Mouse (Mus musculus) hindlimb bud, embryonic 11.5 days (tissue): ENCODE measurements around the gene Caps2.
"Not testable (repeated sequence)": the region's sequence is repeated elsewhere in the genome, so short reads cannot be mapped to it uniquely, and the experiment has no call there.

Experiments used
- DNase-seq: peaks from one replicate; pipeline ENCODE4 v3.0.0-alpha.2; 2012; ENCODE audit warnings: low read depth, low spot score; ENCODE audit errors: extremely low spot score

The Caps2 gene

DNA sequence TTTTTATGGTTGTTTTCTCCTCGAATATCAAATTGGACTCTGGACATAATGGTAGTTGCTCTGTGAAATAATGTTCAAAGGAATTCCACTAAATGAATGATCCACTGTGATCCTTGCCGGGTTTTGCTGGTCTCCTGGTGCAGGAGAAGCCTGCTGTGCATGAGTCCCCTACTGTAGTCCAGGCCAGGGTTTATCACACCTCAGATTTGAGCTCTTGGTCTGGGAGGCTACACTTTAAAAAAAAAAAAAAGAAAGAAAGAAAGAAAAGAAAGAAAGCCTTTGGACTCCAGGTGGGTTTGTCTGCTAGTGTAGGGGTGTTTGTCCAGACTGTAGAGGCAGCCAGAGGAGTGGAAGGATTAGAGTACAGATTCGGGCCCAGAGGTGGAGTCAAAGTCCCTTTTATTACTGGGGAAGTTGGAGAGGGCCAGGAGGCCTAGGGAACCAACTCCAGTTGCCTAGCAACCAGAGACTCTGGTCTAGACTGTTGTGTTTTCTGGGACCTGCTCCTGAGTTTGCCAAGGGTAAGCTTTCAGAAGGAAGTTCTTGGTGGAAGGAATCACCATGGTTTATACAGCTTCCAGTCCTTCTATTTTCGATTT is at the start of gene Caps2:
TSS of gene Caps2 (plus strand) at position 454 of the 599 bp plus-strand sequence.
- DNase-seq: peak; percentile 74

DNA sequence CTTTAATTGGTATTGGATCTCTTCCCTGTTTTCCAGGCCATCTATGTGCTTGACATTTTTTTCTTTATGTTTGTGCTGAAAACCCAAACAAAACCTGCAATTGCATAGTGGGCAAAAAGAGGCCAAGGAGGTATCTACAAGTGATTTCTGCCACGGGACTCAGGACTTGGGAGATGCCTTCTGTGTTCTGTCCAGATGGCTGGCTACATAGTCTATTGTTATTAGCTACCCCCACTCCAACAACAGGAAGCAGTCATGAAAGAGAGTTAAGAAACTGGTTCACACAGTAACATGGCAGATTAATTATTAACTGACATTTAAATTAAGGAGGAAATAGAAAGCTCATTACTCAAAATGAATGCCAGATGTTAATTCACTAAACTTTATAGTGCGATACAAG is 38.3 kb upstream of the Caps2 start:
- DNase-seq: not testable (repeated sequence)

DNA sequence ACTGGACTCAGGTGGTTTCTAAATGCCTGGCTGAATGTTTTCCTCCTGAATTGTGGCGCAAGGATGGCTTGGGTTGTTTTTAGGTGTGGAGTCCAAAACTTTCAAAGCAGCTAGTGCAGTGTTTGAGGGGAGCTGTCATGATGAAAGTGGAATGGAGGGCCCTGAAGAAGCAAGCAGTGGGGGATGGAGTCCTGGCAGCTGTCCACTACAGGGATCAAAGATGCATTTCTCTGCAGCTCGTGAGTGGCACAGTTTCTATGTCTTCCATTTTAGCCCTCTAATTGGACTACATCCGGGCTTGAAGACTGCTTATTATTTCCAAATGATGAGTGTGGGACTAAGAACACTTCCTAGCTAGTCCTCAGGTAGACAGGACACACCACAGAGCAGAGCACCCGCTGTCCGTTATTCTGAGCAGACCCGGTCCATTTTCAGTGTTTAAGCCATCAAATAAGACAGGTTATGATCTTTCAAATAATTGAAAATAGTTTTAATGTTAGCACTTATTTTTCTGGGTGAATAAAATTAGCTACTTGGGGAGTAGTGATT is 35.7 kb upstream of the Caps2 start:
- DNase-seq: not testable (repeated sequence)

GRCm38 (mm10) chr10:112132194-112132593 is 31.2 kb upstream of the Caps2 start:
- no peak for DNase-seq

GRCm38 (mm10) chr10:112138050-112138870 is 25.2 kb upstream of the Caps2 start:
- peak; percentile 31 for DNase-seq

GRCm38 (mm10) chr10:112138871-112139430 is 24.5 kb upstream of the Caps2 start:
- DNase-seq: no peak

DNA sequence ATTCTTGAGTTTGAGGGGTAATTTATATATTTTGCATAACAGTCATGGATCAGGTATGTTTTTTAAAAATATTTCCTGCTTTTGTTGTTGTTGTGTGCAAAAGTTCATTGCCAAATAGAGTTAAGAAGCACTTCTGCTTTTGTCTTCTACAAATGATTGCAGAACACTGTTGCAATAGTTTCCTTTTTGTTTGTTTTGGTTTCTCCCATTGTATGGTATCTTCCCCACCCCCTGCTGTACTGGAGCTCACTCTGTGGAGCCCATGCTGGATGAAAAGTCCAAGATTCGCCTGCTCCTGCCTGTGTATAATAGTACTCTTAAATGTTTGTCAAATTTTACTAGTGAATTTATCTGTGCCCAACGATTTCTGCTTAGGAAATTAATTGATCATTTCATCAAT is 23.6 kb upstream of the Caps2 start:
- no peak for DNase-seq

- DNase-seq: peak; percentile 72
Observed at GRCm38 (mm10) chr10:112159882-112160560, 3.4 kb upstream of the Caps2 start, which contains the start of gene Glipr1l3. Gene Glipr1l3, minus strand, starts transcription at chr10:112160327.

DNA sequence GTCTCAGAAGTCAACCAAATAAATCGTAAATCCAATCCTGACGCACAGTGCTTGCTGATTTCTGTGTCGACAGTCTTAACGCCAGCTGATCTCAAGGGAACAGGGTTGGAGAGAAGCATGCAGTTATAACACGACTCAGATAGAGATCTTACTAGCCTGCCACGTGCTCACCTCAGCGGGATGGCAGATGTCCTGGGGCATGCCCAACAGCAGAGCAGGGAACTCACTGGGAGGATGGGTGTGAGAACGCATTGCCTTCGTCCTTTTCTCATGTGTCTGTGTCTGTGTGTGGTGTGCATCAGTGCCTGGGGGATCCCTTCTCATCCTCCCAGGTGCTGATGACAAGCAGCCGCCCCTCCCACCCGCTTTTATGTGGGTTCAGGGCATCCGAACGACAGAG is 13.6 kb downstream of the Caps2 start:
- DNase-seq: not testable (repeated sequence)

- not testable (repeated sequence) for DNase-seq
Observed at GRCm38 (mm10) chr10:112193919-112194318, 30.5 kb downstream of the Caps2 start.

DNA sequence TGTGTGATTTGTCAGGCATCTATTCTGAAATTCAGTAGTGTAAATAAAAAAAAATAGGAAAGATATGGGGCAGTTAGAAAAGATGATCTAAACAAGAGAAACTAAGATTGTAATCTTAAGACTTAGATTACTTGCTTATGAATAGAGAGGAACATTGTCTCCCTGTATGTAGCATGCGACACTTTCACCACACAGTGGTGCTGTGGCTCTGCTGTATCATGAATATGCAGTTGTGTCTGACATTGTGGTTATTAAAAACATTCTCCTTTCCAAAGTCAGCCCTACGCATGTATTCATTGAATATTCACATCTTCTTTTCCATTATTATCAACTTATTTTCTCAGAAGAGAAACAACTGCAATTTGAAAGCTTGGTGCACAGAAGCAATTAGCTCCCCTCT is 40.0 kb downstream of the Caps2 start:
- DNase-seq: no peak

DNA sequence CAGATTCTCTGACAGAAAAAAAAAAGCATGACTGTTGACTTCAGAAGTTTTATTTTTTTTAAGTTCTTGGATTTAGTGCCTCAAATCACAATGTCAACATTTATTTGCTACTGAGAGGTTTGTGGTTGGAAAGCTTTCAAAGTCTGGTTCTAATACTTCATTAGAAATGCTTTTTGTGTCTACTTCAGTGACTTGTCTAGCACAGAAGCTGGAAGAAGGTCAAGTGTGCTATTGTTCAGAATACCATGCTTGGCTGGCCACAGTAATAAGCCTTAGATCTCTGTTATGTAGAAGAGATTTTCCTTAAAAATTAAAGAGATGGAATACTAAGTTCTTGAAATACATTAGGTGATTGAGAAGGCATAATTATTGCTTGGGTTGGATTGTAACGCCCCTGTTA is 63.7 kb downstream of the Caps2 start:
- no peak for DNase-seq

DNA sequence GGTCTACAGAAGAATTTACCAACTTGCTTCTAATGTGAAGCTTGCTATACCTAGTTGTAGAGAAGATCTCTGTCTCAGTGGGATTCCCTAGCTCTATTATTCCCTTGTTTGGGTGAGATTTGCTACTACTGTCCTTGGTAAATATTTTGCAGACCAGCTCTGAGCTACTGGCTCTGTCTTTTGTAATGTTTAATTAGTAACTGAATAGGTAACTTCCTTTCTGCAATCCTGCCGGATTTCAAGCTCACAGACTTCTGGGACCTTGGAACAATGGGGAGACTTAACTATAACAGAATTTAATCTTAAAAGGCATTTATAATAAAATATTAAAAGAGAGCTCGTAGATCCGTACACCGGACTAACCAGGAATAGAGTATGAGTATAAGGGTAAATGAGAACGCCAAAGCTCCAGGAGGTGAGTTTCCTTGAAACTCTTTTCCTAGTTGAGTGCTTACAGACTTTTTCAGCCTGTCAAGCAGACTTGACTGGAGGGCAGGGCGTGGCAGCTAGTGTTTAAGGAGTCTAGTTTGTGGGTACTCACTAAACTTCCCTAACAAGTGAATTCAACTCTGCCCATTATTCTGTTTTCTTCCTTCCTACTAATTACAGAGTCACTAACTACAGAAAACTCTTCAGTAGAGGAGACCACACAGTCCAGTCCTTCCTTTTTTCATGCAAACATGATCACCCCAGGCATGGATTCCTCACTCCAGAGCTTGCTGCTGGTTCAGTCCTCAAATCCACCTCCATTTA is 65.8 kb downstream of the Caps2 start:
- not testable (repeated sequence) for DNase-seq

DNA sequence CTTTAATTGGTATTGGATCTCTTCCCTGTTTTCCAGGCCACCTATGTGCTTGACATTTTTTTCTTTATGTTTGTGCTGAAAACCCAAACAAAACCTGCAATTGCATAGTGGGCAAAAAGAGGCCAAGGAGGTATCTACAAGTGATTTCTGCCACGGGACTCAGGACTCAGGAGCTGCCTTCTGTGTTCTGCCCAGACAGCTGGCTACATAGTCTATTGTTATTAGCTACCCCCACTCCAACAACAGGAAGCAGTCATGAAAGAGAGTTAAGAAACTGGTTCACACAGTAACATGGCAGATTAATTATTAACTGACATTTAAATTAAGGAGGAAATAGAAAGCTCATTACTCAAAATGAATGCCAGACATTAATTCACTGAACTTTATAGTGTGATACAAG is 69.3 kb downstream of the Caps2 start:
- not testable (repeated sequence) for DNase-seq

DNA sequence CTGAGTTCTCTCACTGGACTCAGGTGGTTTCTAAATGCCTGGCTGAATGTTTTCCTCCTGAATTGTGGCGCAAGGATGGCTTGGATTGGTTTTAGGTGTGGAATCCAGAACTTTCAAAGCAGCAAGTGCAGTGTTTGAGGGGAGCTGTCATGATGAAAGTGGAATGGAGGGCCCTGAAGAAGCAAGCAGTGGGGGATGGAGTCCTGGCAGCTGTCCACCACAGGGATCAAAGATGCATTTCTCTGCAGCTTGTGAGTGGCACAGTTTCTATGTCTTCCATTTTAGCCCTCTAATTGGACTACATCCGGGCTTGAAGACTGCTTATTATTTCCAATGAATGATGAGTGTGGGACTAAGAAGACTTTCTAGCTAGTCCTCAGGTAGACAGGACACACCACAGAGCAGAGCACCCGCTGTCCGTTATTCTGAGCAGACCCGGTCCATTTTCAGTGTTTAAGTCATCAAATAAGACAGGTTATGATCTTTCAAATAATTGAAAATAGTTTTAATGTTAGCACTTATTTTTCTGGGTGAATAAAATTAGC is 72.0 kb downstream of the Caps2 start:
- not testable (repeated sequence) for DNase-seq

GRCm38 (mm10) chr10:112248273-112248672 is 84.9 kb downstream of the Caps2 start:
- DNase-seq: no peak

- DNase-seq: no peak
Observed at GRCm38 (mm10) chr10:112263467-112263866, 100.0 kb downstream of the Caps2 start.
